Mouse (Mus musculus) cortical plate, adult 2 months (tissue): ENCODE measurements at regions not wholly inside any gene's neighbourhood (a gene's known extent, or its start where the extent isn't known, plus 50 kb on each side); places are given as distances from the start of the nearest gene placed in this dataset.
A peak's percentile ranks its signal among the peaks of the same experiment; 100 is the strongest.

Experiments
- H3K27ac ChIP-seq: fragments of 200-500 bp; 2 replicates; pipeline ENCODE4 v1.5.1; 2012; ENCODE audit warnings: low read length, control low read depth, inconsistent platforms; ENCODE audit not compliant: insufficient read depth
- H3K4me1 ChIP-seq: fragments of 200-500 bp; 2 replicates; pipeline ENCODE4 v1.6.1; 2011; ENCODE audit warnings: low read length; ENCODE audit not compliant: control insufficient read depth, insufficient read depth
- H3K4me3 ChIP-seq: fragments of 200-500 bp; 2 replicates; pipeline ENCODE4 v1.5.1; 2011; ENCODE audit warnings: mild to moderate bottlenecking, low read length, control low read depth; ENCODE audit not compliant: insufficient read depth
- CTCF ChIP-seq: fragments of 200-500 bp; IDR thresholded peaks from 2 replicates; pipeline ENCODE4 v1.5.1; 2011; ENCODE audit warnings: mild to moderate bottlenecking, control low read depth, low read length; ENCODE audit not compliant: insufficient read depth; ENCODE audit errors: extremely low read depth
- POLR2A ChIP-seq: fragments of 200-500 bp; IDR thresholded peaks from 2 replicates; pipeline ENCODE4 v1.6.1; 2011; ENCODE audit warnings: mild to moderate bottlenecking, low read length, control low read depth; ENCODE audit not compliant: insufficient read depth; ENCODE audit errors: extremely low read depth

DNA sequence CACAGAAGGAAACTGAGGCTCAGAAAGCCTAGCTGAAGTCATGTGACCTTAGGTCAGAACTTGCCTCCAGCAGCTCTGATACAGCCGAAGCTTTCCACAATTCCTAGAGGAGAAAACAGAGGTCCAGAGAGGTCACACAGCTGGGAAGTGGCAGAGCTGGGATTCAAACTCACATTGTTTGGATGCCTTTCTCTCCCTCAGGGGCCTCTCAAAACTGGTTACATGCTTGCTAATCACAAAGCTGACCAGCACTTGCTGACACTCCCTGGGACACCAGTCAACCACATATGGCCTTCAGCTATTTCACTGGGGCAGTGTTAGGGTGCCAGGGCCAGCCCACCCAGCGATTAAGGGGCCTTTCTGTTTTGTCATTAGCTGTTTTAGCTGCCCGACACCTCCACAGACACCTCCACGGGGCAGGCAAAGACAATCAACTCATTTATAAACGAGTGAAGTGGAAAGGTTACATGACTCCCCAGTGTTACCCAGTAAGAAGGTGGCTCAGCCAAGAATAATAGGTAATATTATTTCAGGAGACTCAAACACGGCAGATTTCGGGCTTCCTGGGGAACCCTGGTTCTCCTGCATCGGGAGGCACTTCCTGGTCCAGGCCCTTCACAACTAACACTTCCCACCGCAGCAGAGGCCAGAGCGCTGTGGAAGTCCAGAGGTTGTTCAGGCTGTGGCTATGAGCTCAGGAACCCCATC lies 71.4 kb downstream of the 2410131K14Rik start:
- H3K27ac ChIP-seq, result no peak overlapping the region
- TF ChIP-seq POLR2A (no peak), CTCF (no peak)
- no peaks in the 10 kb centered on the region for H3K4me1 ChIP-seq
- no peak overlapping the region for H3K4me3 ChIP-seq

DNA sequence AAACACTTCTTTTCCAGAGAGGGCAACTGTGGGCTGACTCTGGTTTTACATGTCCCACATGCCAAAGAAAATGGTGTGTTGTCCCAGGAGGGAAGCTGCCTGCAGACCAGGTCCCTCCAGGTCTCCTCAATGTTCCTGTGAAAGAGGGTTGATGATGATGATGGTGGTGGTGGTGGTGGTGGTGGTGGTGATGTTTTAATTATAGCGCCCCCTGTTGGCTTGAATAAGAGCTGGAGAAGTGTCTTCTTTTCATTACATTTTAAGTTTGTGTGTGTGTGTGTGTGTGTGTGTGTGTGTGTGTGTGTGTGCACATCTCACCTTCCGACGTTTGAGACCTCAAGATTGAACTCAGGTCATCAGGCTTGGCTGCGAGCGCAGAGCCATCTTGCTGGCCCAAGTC lies 73.0 kb downstream of the 2410131K14Rik start:
- TF ChIP-seq POLR2A, result no peak
- 0 out of 2 replicates have a peak, but pooled peaks have one; percentile 7 for TF ChIP-seq CTCF
- no peak overlapping the region for H3K27ac ChIP-seq
- H3K4me3 ChIP-seq, result no peak overlapping the region
- H3K4me1 ChIP-seq, result 0 out of 2 replicates have a peak, but pooled peaks cover 2% of the 10 kb centered on the region

DNA sequence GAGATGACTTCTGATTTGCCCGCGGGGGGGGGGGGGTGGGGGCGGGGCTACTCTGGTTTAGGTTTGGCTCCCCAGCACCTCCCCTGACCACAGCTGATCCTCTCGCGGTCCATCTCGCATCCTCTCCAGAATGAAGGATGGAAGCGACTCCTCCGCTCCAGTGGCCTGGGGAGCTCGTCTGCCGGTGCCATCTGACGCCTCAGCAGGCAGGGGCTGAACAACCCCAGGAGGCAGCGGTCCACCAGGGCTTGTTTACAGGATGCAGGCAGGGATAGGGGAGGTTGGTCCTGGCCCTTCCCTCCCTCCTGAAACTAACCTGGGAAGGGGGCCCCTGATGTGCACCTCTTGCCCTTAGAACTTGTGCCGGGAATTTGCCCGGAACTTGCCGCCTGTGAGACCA lies 73.9 kb downstream of the 2410131K14Rik start:
- Histone ChIP-seq H3K27ac (no peak overlapping the region), H3K4me1 (0 out of 2 replicates have a peak, but pooled peaks cover 2% of the 10 kb centered on the region), H3K4me3 (no peak overlapping the region)
- no peak for TF ChIP-seq POLR2A
- TF ChIP-seq CTCF, result no peak

DNA sequence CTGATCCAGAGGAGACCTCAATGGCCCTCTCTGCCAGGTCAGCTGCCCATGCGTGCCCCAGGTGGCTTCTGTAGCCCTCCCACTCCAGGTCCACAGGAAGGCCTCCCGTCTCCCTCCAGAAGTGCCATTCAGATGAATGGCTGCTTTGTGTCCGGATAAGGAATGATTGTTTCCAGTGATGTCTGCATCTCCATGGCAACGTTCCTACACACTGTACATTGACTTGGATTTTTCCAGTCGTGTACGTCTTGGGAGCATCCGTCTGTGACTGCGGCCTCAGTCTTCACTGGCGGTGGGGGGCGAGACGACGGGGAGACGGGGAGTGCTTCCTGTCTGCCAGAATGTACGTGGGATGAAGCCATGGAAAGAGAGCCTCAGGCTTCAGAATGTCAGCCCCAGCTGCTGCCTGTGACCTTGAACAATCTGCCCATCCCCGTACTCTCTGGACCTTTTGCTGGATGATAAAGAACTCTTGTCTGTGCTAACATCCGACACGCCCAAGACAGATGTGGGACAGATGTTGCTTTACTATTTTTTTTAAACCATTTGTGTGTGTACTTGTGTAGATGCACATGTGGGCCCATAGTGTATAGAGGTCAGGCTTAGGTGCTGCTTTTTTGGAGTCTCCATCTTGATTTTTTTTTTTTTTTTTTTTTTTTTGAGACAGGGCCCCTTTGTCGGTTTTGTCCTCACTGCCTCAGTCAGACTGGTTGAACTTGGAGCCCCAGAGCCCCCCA lies 76.9 kb downstream of the 2410131K14Rik start:
- TF ChIP-seq POLR2A (no peak), CTCF (no peak)
- 0 out of 2 replicates have a peak, but pooled peaks cover 2% of the 10 kb centered on the region for H3K4me1 ChIP-seq
- H3K27ac ChIP-seq, result no peak overlapping the region
- no peak overlapping the region for H3K4me3 ChIP-seq

DNA sequence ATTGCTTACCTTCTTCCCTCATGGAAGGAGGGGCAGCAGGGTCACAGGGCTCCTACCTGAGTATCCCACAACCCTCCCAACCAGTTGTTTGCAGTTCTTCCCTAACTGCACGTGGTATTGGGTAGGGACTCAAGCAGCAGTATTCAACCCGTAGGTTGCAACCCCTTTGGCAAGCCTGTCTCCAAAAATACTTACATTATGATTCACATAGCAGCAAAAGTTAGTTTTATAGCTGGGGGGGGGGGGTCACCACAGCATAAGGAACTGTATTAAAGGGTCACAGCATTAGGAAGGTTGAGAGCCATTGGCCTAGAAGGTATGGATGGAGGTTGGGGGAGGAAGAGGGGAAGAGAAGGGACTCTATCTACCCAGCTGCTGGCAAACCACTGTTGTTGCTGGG lies 78.1 kb downstream of the 2410131K14Rik start:
- Histone ChIP-seq H3K4me3 (no peak overlapping the region), H3K27ac (no peak overlapping the region), H3K4me1 (0 out of 2 replicates have a peak, but pooled peaks cover 2% of the 10 kb centered on the region)
- TF ChIP-seq POLR2A, result no peak
- TF ChIP-seq CTCF, result no peak

DNA sequence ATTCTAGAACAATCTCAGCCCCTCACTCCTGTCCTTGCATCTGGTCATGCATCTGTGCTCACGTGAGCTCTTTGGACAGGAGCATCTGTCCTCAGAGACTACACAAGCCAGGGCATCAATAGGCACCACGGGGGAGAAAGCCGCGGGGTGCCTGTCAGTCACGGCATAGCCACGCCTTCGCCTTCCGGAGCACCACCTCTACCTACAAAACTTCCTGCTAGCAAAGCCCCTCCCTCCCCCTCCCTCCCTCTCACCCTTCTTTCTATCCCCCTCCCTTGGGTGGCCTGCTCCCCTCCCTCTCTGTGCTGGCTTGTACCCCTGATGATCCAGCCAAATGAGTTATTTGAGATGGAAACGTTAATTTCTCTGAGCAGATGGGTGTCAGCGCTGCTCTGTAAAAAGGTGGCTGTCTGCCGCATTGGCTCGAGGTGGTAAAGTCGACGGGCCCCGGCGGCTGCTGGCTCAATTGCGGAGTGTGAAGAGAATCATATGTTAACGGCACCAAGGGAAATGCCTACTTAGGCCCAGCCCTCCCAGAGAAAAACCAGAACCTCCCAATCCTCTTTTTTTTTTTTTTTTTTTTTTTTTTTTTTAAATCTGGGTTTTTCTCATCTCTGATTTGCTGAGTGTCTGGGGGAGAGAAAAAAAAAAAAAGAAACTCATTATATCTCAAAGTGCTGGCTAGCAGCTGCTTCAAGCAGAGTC lies 82.0 kb downstream of the 2410131K14Rik start:
- Histone ChIP-seq H3K4me1 (no peaks in the 10 kb centered on the region), H3K27ac (no peak overlapping the region), H3K4me3 (peak overlapping the region; percentile 35)
- TF ChIP-seq POLR2A, result no peak
- no peak for TF ChIP-seq CTCF

DNA sequence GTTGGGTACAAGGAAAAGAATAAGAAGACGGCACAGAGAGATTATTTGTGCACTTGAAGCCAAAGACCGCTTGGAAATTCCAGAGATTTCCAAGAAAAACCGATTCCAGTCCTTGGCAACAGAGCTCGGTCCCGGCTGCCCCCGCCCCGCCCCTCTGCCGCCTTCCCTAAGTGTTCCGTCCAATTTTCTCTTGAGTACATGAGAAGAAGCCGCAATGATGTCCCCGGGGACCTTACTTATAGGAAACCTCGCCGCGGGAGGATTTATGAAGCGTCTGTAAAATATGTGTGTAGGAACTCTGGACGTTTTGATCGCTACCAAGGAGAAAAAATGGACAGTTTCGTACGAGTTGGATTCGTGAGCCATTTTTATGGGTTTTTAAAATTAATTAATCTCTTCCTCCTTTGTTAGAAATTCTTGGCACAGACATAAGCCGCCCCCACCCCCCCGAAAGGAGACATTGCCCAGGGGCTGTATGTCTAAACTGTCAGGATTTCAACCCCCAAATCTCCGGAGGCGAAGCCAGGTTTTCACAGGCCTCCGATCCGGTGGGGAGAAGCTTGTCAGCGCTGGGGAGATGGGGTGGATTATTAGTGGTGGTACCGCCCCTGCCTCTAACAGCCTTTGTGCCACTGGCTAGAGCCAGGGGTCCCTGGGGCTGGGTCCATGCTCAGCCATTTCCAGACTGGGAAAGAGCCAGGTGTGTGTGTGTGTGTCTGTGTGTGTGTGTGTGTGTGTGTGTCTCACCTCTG lies 83.1 kb downstream of the 2410131K14Rik start:
- TF ChIP-seq POLR2A (no peak), CTCF (no peak)

DNA sequence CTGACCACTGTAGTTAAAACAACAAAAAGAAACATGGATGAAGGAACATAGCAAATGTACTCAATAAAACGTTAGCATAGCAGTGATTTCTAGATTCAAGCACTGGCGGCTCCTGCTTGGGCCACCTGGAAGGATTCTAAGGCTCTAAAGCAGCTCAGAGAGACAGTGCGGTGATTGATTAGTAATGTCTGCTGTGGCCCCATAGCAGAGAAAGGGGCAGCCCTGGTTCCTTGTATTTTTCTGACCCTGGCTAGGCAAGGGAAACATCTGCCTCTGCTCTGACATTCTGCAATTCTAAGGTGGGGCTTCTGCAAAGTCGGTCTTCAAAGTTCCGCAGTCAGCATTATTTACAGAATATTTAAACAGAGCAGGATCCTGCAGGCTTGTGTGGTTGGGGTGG lies 84.1 kb downstream of the 2410131K14Rik start:
- TF ChIP-seq POLR2A, result no peak
- TF ChIP-seq CTCF, result no peak

More for the DNA sequence above, 83.1 kb downstream of the 2410131K14Rik start:
- Histone ChIP-seq H3K27ac (no peak overlapping the region), H3K4me3 (no peak overlapping the region), H3K4me1 (no peaks in the 10 kb centered on the region)

DNA sequence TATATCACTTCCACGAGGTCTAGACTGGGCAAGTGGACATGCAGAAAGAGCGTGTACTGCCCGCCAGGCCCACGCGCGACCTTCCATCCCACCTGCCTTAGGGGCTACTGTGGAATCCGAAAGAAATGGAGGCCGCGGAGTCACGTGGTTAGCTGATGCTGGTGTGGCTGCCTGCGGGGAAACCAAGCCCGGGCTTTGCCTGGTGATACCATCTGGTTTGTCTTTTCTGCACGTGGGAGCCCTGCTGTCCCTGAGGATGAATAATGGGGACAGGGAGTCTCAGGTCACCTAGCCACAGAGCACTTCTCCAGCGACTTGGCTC lies 86.2 kb downstream of the 2410131K14Rik start:
- TF ChIP-seq POLR2A (no peak), CTCF (no peak)
- Histone ChIP-seq H3K4me3 (no peak overlapping the region; the same call in 1 of the 2 replicates), H3K4me1 (no peaks in the 10 kb centered on the region), H3K27ac (no peak overlapping the region)

More for the DNA sequence above, 84.1 kb downstream of the 2410131K14Rik start:
- H3K27ac ChIP-seq, result no peak overlapping the region
- H3K4me3 ChIP-seq, result no peak overlapping the region
- no peaks in the 10 kb centered on the region for H3K4me1 ChIP-seq
